Mouse (Mus musculus) olfactory bulb, adult 2 months (tissue): Measurements from ENCODE around the gene Sall4. TPM values are rescaled to one million over a fixed set of nuclear protein-coding genes. Genes with fewer than 3 reads are reported as not detected.

Experiments used
- H3K27ac ChIP-seq: fragments of 200-500 bp; 2 replicates; pipeline ENCODE4 v1.5.1; 2012; ENCODE audit warnings: low read depth, low read length; ENCODE audit not compliant: insufficient read depth
- H3K4me1 ChIP-seq: fragments of 200-500 bp; 2 replicates; pipeline ENCODE4 v1.6.1; 2012; ENCODE audit warnings: low read length; ENCODE audit not compliant: control insufficient read depth, insufficient read depth
- H3K4me3 ChIP-seq: fragments of 200-500 bp; 2 replicates; pipeline ENCODE4 v1.5.1; 2012; ENCODE audit warnings: mild to moderate bottlenecking, low read depth, low read length, moderate library complexity; ENCODE audit not compliant: insufficient read depth
- CTCF ChIP-seq: fragments of 200-500 bp; IDR thresholded peaks from 2 replicates; pipeline ENCODE4 v1.5.1; 2012; ENCODE audit warnings: low read depth, mild to moderate bottlenecking, low read length, moderate library complexity; ENCODE audit not compliant: insufficient read depth
- POLR2A ChIP-seq: fragments of 200-500 bp; IDR thresholded peaks from 2 replicates; pipeline ENCODE4 v1.6.1; 2012; ENCODE audit warnings: mild to moderate bottlenecking, low read depth, low read length, moderate library complexity; ENCODE audit not compliant: insufficient read depth
- WGBS: fragments of 180-500 bp; shearing (Covaris S2); methylation state at CpG from one replicate; pipeline ENCODE4 v1.1.7; 2018; 5-methylcytosine and 5-hydroxymethylcytosine counted together
- polyA plus RNA-seq: library from polyadenylated mRNA; stranded (reverse); fragments of >200 nt; gene quantifications from 2 replicates; pipeline ENCODE4 v1.2.4, GENCODE M21; 2012; ENCODE audit warnings: low replicate concordance; ENCODE audit not compliant: missing spikeins, insufficient read depth, insufficient read length

Gene Sall4
- not detected in 2 replicates for polyA plus RNA-seq

DNA sequence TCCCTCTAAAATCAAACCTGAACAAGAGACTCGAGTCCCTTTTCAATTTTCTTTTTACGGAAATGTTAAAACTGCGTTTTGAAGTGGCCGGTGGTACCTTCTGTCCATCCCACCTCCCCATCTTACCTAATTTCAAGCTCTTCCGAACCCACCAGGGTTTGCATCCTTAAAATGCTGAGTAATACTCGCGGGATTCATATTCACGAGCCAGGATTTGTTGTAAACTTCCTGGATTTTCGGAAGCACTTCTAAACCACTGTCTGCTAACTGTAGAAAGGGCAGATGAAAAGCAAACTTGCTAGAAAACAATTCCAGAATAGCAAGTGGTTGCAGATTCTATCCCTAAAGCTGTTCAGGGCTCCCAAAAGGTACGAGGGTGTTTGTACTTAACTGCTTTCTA is at the start of gene Sall4:
Gene Sall4 (minus strand): TSS at position 362 of the 400 bp plus-strand sequence.
- TF ChIP-seq POLR2A (no peak), CTCF (no peak)
- WGBS: 26% methylated on average over 10 of the region's 10 CpGs
- 0 out of 2 replicates have a peak, but pooled peaks cover 13% of the 10 kb centered on the region for H3K4me1 ChIP-seq
- no peak within 1 kb of the TSS for H3K27ac ChIP-seq
- H3K4me3 ChIP-seq: no peak within 1 kb of the TSS

DNA sequence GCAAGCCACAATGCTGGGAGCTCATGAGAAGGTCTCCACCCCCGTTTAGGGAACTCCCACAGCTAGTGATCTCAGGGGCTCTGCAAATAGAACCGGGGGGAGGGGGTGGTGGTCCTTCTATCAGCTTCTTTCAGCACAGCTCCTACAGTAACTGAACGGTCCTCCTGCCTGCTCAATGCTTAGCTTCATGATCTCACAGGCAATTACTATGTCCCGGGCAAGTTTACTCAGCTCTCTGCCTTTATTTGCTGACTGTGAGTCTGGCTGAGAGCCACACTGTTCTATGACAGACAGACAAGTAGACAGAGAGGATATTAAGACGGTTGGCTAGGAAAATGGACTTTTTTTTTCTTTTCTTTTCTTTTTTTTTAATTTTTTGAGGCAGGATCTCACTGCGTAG is 45.5 kb upstream of the Sall4 start:
- no peaks in the 10 kb centered on the region for H3K4me1 ChIP-seq
- H3K4me3 ChIP-seq: no peak overlapping the region
- 49% methylated on average over 6 of the region's 6 CpGs for WGBS
- TF ChIP-seq POLR2A (no peak), CTCF (no peak)
- H3K27ac ChIP-seq: no peak overlapping the region

DNA sequence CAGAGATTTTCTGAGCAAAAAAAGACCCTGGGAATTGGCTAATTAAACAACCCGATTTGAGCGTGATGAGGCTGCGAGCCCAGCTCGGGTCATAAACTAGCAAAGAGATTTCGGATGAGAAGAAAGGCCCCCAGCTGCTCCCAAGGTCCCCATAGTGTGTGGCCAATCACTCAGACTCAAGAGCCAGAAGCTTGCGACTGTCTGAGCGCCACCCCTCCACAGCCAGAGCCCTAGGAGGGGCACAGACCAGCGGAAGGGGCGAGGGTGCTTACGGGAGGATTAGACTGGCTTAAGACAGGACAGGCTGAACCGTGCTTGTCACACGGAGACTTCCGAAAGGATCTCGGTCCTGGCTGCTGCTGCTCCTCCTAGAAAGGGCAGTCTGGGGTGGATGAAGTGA is 42.2 kb upstream of the Sall4 start:
- 18% methylated on average over 14 of the region's 14 CpGs for WGBS
- H3K4me3 ChIP-seq: no peak overlapping the region
- no peaks in the 10 kb centered on the region for H3K4me1 ChIP-seq
- TF ChIP-seq POLR2A: no peak
- no peak for TF ChIP-seq CTCF
- H3K27ac ChIP-seq: no peak overlapping the region

- Histone ChIP-seq H3K4me1 (no peaks in the 10 kb centered on the region), H3K27ac (no peak overlapping the region), H3K4me3 (no peak overlapping the region)
- 83% methylated on average over 4 of the region's 4 CpGs for WGBS
- no peak for TF ChIP-seq CTCF
- no peak for TF ChIP-seq POLR2A
Measured at GRCm38 (mm10) chr2:168807681-168808080, 39.9 kb upstream of the Sall4 start.

- no peaks in the 10 kb centered on the region for H3K4me1 ChIP-seq
- no peak overlapping the region for H3K4me3 ChIP-seq
- no peak overlapping the region for H3K27ac ChIP-seq
- WGBS: 95% methylated on average over 4 of the region's 4 CpGs
- TF ChIP-seq CTCF (no peak), POLR2A (no peak)
Measured at GRCm38 (mm10) chr2:168803849-168804248, 36.1 kb upstream of the Sall4 start.

GRCm38 (mm10) chr2:168799326-168799725 is 31.6 kb upstream of the Sall4 start:
- TF ChIP-seq CTCF (no peak), POLR2A (no peak)
- H3K4me1 ChIP-seq: no peaks in the 10 kb centered on the region
- WGBS: 91% methylated on average over 12 of the region's 12 CpGs
- no peak overlapping the region for H3K27ac ChIP-seq
- H3K4me3 ChIP-seq: no peak overlapping the region

GRCm38 (mm10) chr2:168798921-168799320 is 31.2 kb upstream of the Sall4 start:
- no peak overlapping the region for H3K27ac ChIP-seq
- H3K4me1 ChIP-seq: no peaks in the 10 kb centered on the region
- WGBS: 85% methylated on average over 7 of the region's 7 CpGs
- no peak overlapping the region for H3K4me3 ChIP-seq
- TF ChIP-seq CTCF: no peak
- no peak for TF ChIP-seq POLR2A

- TF ChIP-seq CTCF (no peak), POLR2A (no peak)
- no peaks in the 10 kb centered on the region for H3K4me1 ChIP-seq
- no peak overlapping the region for H3K27ac ChIP-seq
- 77% methylated on average over 4 of the region's 4 CpGs for WGBS
- H3K4me3 ChIP-seq: no peak overlapping the region
Measured at GRCm38 (mm10) chr2:168791115-168791802, 23.5 kb upstream of the Sall4 start.

DNA sequence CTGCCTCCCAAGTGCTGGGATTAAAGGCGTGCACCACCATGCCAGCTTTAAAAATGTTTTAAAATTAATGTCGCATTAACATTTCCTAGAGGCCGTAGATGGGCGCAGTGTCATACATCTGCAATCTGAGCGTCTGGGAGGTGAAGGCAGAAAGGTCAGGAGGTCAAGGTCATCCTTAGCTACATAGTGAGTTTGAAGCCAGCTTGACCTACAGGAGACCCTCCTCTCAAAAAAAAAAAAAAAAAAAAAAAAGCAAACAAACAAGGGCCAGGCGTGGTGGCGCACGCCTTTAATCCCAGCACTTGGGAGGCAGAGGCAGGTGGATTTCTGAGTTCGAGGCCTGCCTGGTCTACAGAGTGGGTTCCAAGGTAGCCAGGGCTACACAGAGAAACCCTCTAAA is 18.4 kb upstream of the Sall4 start:
- no peak overlapping the region for H3K4me3 ChIP-seq
- H3K4me1 ChIP-seq: no peaks in the 10 kb centered on the region
- TF ChIP-seq CTCF (no peak), POLR2A (no peak)
- 95% methylated on average over 9 of the region's 9 CpGs for WGBS
- H3K27ac ChIP-seq: no peak overlapping the region
